ENCODE assay signal across 28 mouse cellular contexts in genomic region chr13:110694876-110695275, GRCm38 (mm10).
DNase-seq lines count a peak whose midpoint lies in the region; ATAC-seq and TF ChIP-seq lines count a peak whose summit lies in the region.
"Had no signal": no experiment of that assay in that cellular context is flagged by ENCODE, and none has a peak within 500 bp of the region (broad histone marks: within the 10 kb centered on the region; RNA-seq: fewer than 3 reads in every experiment).

No protein-coding gene starts in this region.

- intact Hi-C loops in heart, postnatal 14 days (cut with DNase I) = loop anchor here (5.0 kb wide), 3 partner anchors 48 to 298 kb away; partner anchors contain the start of gene Plk2

- no peak for TF ChIP-seq CTCF in heart, postnatal 0 days (IDR thresholded peaks at IDR 0.05; ENCODE audit: low read depth)

- H3K4me3 ChIP-seq in heart, embryonic 11.5 days (ENCODE audit: low read depth, low read length) = no peak overlapping the region
- no peak overlapping the region for H3K4me3 ChIP-seq in heart, postnatal 0 days (ENCODE audit: low read depth, low read length)
- H3K4me3 ChIP-seq: embryonic facial prominence, embryonic 15.5 days; hindbrain, embryonic 13.5 days; limb, embryonic 10.5 days; limb, embryonic 15.5 days; liver, embryonic 13.5 days; lung, embryonic 15.5 days had no signal

- WGBS in heart, embryonic 11.5 days (ENCODE audit: insufficient replicate concordance) = 77% methylated on average over 6 of the region's 6 CpGs
- WGBS in heart, postnatal 0 days = 67% methylated on average over 6 of the region's 6 CpGs

- H3K27ac ChIP-seq in heart, embryonic 11.5 days (ENCODE audit: low read depth, low read length) = no peak overlapping the region
- peak overlapping the region; percentile 83 for H3K27ac ChIP-seq in heart, postnatal 0 days (ENCODE audit: low read depth)
- H3K27ac ChIP-seq: embryonic facial prominence, embryonic 15.5 days; hindbrain, embryonic 13.5 days; limb, embryonic 10.5 days; limb, embryonic 15.5 days; liver, embryonic 13.5 days; lung, embryonic 15.5 days had no signal

- no peak overlapping the region for H3K4me2 ChIP-seq in heart, embryonic 11.5 days
- H3K4me2 ChIP-seq in heart, postnatal 0 days (ENCODE audit: low read depth, low read length) = no peak overlapping the region
- H3K4me2 ChIP-seq: embryonic facial prominence, embryonic 15.5 days; hindbrain, embryonic 13.5 days; limb, embryonic 15.5 days; liver, embryonic 13.5 days; lung, embryonic 15.5 days; midbrain, embryonic 11.5 days had no signal

- no peak for ATAC-seq in heart, embryonic 11.5 days (replicated peaks; ENCODE audit: insufficient number of reproducible peaks, low FRiP score, low TSS enrichment)
- no peak; the same call in 1 of the 2 replicates for ATAC-seq in heart, postnatal 0 days (ENCODE audit: insufficient read depth, low read depth)
- ATAC-seq: forebrain, embryonic 14.5 days; intestine, embryonic 16.5 days; midbrain, embryonic 16.5 days had no signal

- H3K27me3 ChIP-seq in heart, embryonic 11.5 days (ENCODE audit: control insufficient read depth, insufficient read depth, low read length) = no peaks in the 10 kb centered on the region
- H3K27me3 ChIP-seq in heart, postnatal 0 days (ENCODE audit: control insufficient read depth, insufficient read depth, low read length) = no peaks in the 10 kb centered on the region
- H3K27me3 ChIP-seq: embryonic facial prominence, embryonic 15.5 days; hindbrain, embryonic 13.5 days; limb, embryonic 15.5 days; liver, embryonic 13.5 days; lung, embryonic 15.5 days had no signal

- H3K9ac ChIP-seq in heart, embryonic 11.5 days (ENCODE audit: low read depth, low read length) = no peak overlapping the region
- no peak overlapping the region for H3K9ac ChIP-seq in heart, postnatal 0 days (replicated peaks; ENCODE audit: low read depth, low read length)
- H3K9ac ChIP-seq: embryonic facial prominence, embryonic 15.5 days; hindbrain, embryonic 13.5 days; limb, embryonic 15.5 days; liver, embryonic 13.5 days; lung, embryonic 15.5 days had no signal

- H3K36me3 ChIP-seq in heart, embryonic 11.5 days (ENCODE audit: control insufficient read depth, insufficient read depth, low read length) = no peaks in the 10 kb centered on the region
- no peaks in the 10 kb centered on the region for H3K36me3 ChIP-seq in heart, postnatal 0 days (replicated peaks; ENCODE audit: control insufficient read depth, insufficient read depth, low read length)
- H3K36me3 ChIP-seq: embryonic facial prominence, embryonic 15.5 days; hindbrain, embryonic 13.5 days; limb, embryonic 10.5 days; limb, embryonic 15.5 days; liver, embryonic 13.5 days; lung, embryonic 15.5 days had no signal

- H3K4me1 ChIP-seq in heart, embryonic 11.5 days (ENCODE audit: control insufficient read depth, insufficient read depth, low read length) = peaks cover 20% of the 10 kb centered on the region
- H3K4me1 ChIP-seq in heart, postnatal 0 days (ENCODE audit: control insufficient read depth, insufficient read depth) = peaks cover 41% of the 10 kb centered on the region
- H3K4me1 ChIP-seq: liver, embryonic 13.5 days had no signal

- no peak for TF ChIP-seq EP300 in heart, postnatal 0 days (IDR thresholded peaks at IDR 0.05; ENCODE audit: low read depth)

- H3K9me3 ChIP-seq in heart, embryonic 11.5 days (replicated peaks; ENCODE audit: control insufficient read depth, low read length) = no peaks in the 10 kb centered on the region
- H3K9me3 ChIP-seq in heart, postnatal 0 days (replicated peaks; ENCODE audit: control insufficient read depth, low read length) = no peaks in the 10 kb centered on the region
- H3K9me3 ChIP-seq: embryonic facial prominence, embryonic 15.5 days; hindbrain, embryonic 13.5 days; limb, embryonic 10.5 days; limb, embryonic 15.5 days; liver, embryonic 13.5 days; lung, embryonic 15.5 days had no signal

- DNase-seq in heart, adult 11 months = peak; percentile 89
- no peak for DNase-seq in heart, postnatal 0 days (ENCODE audit: low spot score)
- DNase-seq in heart, postnatal 14 days = no peak
- DNase-seq in heart, postnatal 4 days = peak; percentile 13
- peak; percentile 25 for DNase-seq in lung, postnatal 10 days
- DNase-seq in retina, embryonic 14.5 days (ENCODE audit: low spot score) = no peak
- DNase-seq: adrenal gland, postnatal 25 days; B cell, adult 2 months; cerebellum, adult 11-12 months; cerebellum, adult 9-11 months; gastrocnemius, postnatal 10 days; kidney, adult 9 months; kidney, postnatal 14 days; layer of hippocampus, adult 9-11 months; liver, embryonic 13.5 days; right cerebral cortex, adult 18-20 months; spleen, adult 18-20 months; thymus, postnatal 25 days had no signal

Comparison
In these comparisons a context has a peak if more than half of its experiments do, and no peak if none do; other contexts are left out.
1. DNase-seq: peak in heart, adult 11 months (single experiment), heart, postnatal 4 days (single experiment) and lung, postnatal 10 days (single experiment); none in heart, postnatal 0 days (single experiment), heart, postnatal 14 days (0 of 2) and retina, embryonic 14.5 days (single experiment).